Mouse (Mus musculus): ENCODE results near the gene Cep135. TPM values are rescaled to one million over a fixed set of nuclear protein-coding genes. Genes with fewer than 3 reads are reported as not detected.
A peak's percentile ranks its signal among the peaks of the same experiment; 100 is the strongest.

Gene Cep135
- 1 to 10 TPM; 5.8 to 5.9 TPM for total RNA-seq (2021)
- long read RNA-seq, experiment 1, partial matches to known transcripts, result 1 of 1 reads
- long read RNA-seq, experiment 1, other reads (novel, unspliced or antisense), result 0 of 1 reads
- long read RNA-seq, experiment 2, partial matches to known transcripts, result 2 of 2 reads
- long read RNA-seq, experiment 2, other reads (novel, unspliced or antisense), result 0 of 2 reads

DNA sequence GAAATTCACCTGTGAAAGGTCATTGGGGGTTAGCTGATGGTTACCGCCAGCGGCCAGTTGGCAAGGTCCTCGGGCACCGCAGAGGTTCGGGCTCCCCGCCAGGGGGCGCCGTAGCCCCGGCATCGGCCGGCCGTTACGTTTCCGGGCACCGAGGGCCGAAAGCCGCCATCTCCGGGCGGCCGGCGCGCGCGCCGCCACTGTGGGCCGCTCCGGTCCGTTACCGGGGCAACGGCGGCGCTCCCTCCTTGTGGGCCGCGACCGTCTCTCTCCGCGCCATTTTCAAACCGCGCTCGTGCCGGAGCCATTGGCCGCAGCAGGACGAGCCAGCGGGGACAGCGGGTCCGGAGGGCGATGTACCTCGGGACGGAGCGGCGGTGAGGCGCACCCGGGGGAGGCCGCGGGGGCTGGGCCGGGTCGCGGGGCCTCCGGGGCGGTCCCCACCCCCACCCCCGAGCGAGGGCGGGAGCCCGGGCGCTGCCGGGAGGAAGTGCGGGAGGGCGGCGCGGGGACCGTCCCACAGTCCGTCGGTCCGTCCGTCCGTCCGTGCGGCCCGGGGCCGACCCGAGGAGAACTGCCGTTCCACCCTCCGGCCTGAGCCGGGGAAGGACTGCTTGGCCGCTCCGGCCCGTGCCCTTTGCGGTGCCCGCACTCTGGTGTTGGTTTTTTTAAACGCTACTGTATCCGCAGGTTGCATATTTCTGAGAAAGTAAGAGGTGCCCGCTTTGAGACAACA, at the start of gene Cep135:
TSS of gene Cep135 (plus strand) at position 148 of the 733 bp plus-strand sequence.
- peak; percentile 82 to 87 for DNase-seq (ENCODE audit: low spot score in 2 of 2)
- intact Hi-C loops (cut with DNase I), result loop anchor here (5.0 kb wide), 2 partner anchors 69 to 264 kb away; partner anchors contain the start of gene C530008M17Rik

DNA sequence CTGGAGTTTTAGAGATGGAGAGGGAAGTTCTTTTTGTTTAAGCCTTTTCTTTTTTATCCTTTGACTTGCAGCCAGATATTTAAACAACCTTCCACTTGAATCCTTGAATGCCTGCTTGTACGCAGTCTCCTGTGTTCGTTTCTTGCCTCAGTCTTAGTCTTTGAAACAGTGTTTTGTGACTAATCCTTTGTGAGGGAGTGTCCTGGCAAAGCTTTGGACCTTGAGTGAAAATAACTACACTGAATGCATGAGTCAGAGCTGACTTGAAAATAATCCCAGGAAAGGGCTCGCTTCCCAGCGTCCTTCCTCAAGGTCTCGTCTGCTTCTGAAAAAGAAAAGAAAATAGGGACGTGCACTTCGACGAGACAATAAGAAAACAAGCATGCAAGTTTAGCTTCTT, 48.3 kb upstream of the Cep135 start:
- intact Hi-C loops (cut with DNase I), result loop anchor here (10.0 kb wide), 1 partner anchor 675 kb away; no protein-coding TSS in a partner anchor
- peak; percentile 41 to 57 for DNase-seq (ENCODE audit: low spot score in 2 of 2)

DNA sequence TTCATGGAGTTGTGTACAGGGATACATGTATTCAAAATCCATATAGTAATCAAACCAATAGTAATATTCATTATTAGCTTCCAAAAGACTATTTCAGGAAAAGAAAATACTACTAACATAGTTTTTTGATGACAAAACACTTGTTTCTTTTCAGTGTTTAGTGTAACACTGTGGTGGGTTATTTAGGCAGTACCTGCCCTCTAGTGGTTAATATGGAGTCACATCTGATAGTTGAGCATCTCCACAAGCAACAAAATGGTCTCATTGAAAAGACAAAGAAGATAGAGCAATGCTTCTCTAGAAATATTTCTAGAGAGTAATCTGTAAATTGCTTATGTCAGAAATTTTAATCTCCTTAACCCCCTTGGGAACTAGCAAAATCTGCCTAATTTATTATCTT, 47.7 kb upstream of the Cep135 start:
- intact Hi-C loops (cut with DNase I), result loop anchor here (10.0 kb wide), 1 partner anchor 676 kb away; no protein-coding TSS in a partner anchor
- DNase-seq (ENCODE audit: low spot score in 2 of 2), result peak in 1 of 2 experiments; percentile 35

DNA sequence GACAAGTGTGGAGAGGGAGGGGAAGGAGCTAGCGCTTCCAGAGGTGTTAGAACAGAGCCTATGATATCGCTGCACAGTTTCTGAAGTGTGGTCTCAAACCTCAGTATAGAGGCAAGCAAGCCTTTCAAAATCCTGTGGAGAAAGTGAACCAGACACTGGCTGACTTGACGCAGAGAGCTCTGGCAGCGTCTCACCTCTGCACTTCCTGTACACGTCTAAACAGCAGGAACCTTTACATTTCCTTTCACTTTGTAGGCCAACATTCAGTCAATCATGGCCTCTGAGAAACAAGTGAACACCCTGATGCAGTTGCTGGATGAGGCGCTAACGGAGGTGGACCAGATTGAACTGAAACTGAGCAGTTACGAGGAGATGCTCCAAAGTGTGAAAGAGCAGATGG, 45.3 kb upstream of the Cep135 start:
- DNase-seq (ENCODE audit: low spot score in 2 of 2), result no peak
- intact Hi-C loops (cut with DNase I), result loop anchor here (10.0 kb wide), 1 partner anchor 678 kb away; no protein-coding TSS in a partner anchor

DNA sequence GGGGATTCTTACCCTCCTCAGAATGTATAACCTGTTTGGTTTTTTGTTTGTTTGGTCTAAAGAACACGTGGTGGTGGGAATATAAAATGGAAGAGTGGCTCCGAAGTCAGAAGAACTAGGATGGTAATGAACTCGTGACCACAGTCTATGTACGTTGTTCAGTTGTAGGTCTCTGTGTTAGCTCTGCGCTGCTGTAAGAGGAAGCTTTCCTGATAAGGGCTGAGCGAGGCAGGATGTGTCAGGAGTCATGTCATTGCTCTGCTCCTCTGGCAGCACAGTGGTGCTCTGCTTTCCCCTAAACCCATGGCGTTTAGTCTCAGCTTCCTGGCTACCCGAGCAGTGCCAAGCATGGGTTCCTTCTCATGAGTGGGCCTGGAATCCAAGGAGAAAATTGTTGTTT, 38.1 kb upstream of the Cep135 start:
- intact Hi-C loops (cut with DNase I), result no loop called here
- DNase-seq (ENCODE audit: low spot score in 2 of 2), result no peak

DNA sequence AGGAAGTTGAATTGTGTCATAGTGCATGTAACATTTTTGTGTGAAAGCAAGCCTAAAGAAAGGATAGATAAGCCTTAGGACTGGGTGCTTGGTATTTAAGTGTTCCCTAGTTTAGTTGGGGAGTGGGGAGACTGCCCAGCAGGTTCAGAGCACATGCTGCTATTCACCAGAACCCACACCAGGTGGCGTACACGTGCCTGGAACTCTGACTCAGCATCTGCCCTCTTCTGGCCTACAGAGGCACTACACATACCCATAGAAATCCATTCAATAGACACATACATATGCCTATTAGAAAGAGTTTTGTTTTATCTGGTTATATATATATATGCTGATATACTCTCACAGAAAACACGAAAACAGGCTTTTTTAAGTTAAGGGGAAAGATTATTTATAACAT, 23.2 kb upstream of the Cep135 start:
- peak; percentile 72 to 82 for DNase-seq (ENCODE audit: low spot score in 2 of 2)
- intact Hi-C loops (cut with DNase I), result no loop called here

DNA sequence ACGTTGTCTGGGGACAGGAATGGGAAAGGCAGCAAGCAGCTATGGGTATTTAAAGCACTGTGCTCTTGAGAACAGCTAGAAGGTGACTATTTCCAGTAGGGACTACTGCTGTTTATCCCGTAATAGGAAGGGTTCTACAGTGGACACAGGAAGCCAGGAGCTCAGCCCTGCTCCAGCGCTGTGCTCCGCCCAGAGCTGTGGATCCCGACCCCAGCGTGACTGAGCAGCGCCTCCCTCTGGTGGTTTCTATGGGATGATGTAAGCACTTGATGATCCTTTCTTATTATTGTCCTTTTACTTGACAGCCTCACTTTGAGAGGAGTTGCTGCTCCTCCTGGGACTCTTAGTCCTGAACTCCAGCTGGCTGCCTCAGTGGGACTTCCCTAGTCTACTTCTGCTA, 14.2 kb upstream of the Cep135 start:
- DNase-seq (ENCODE audit: low spot score in 2 of 2), result no peak
- intact Hi-C loops (cut with DNase I), result no loop called here

DNA sequence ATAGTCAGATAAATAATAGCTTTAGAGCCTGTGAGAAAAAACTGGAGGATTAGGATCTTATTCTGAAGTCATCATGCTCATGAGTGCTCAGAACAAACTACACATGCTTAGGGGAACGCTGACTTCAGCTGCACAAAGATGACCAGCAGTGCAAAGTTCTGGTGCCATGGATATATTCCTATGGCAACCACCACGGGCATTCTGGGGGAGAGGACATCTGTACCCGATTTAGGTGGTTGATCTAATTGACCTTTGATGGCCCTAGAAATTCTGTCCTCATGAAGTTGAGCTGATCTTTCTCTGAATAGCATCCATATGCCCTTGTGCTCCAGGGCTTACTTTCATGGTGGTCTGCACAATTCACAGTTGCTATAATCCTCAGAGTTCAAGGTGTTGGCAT, 11.5 kb upstream of the Cep135 start:
- intact Hi-C loops (cut with DNase I), result no loop called here

DNA sequence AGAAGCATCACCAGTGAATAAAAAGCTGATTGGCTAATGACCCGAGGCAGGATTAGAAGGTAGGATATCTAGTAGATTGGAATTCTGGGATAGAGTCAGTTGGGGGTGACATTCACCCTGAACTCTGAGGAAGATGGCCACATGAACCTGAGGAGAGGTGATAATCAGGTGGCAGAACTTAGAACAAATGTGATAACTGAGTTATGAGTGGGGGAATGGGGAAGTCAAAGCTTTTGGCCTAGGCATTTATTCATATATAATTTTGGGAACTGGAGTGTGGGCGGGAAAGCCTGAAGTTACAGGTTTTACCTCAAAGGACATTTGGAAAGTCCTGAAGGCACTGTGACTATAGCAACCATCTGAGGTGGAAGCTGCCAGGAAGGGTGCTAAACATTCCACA, 3.1 kb upstream of the Cep135 start:
- DNase-seq (ENCODE audit: low spot score in 2 of 2), result no peak
- intact Hi-C loops (cut with DNase I), result loop anchor here (5.0 kb wide), 2 partner anchors 72 to 267 kb away; partner anchors contain the start of gene C530008M17Rik

More for the DNA sequence above, 11.5 kb upstream of the Cep135 start:
- DNase-seq (ENCODE audit: low spot score in 2 of 2), result no peak

- no peak for DNase-seq (ENCODE audit: low spot score in 2 of 2)
- intact Hi-C loops (cut with DNase I), result loop anchor here (5.0 kb wide), 2 partner anchors 68 to 263 kb away; partner anchors contain the start of gene C530008M17Rik
Measured at GRCm38 (mm10) chr5:76589311-76589710, 813 bp downstream of the Cep135 start.

DNA sequence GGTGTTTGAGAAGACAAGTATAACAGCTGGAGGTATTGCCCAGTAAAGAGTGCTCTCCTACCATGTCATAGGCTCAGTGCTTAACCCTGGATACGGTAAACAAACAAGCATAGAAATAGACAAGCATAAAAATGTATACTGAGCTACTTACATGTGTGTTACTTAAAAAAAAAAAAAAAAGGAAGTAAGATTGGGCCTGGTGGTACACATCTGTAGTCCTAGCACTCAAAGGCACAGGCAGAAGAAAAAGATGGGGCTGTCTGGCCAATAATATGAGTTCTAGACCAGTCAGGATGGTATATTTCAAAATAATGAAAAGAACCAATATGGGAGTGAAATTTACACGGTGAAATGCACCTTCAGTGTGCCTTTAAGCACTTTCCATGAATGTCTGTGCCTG, 1.5 kb downstream of the Cep135 start:
- DNase-seq (ENCODE audit: low spot score in 2 of 2), result no peak
- intact Hi-C loops (cut with DNase I), result no loop called here

GRCm38 (mm10) chr5:76591885-76592284, 3.4 kb downstream of the Cep135 start:
- intact Hi-C loops (cut with DNase I), result no loop called here
- DNase-seq (ENCODE audit: low spot score in 2 of 2), result no peak

GRCm38 (mm10) chr5:76609702-76610370, 21.3 kb downstream of the Cep135 start:
- intact Hi-C loops (cut with DNase I), result no loop called here
- DNase-seq (ENCODE audit: low spot score in 2 of 2), result no peak

DNA sequence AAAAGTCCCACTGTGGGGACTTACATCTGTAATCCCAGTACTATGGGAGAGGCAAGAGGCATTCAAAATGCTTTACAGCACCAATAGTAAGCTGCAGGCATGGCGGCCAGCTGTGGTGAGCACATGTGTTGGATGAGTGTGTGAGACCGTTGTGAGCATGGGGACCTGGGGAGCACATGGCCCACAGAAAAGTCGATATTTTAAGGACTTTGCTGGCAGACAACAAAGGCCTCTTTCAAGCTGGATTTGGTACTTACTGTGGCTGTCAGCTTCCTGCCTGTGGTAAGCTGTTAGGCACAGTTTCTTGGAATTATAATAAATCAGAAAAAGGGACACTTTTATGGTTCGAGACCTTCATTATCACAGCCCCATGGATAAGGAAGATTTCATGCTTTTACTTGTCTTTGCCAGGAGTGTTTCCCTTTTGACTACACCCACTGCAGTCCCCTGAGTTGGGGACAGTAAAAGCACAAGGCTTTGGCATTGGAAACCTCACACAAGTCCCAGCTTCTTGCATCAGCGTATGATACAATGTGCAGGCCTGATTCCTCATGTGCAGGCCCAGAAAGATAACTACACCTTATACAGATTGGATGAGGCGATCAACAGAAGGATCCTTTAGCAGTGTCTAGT, 24.5 kb downstream of the Cep135 start:
- DNase-seq (ENCODE audit: low spot score in 2 of 2), result no peak
- intact Hi-C loops (cut with DNase I), result no loop called here

- DNase-seq (ENCODE audit: low spot score in 2 of 2), result peak in 1 of 2 experiments; percentile 26
- intact Hi-C loops (cut with DNase I), result no loop called here
Measured at GRCm38 (mm10) chr5:76615276-76615675, 26.8 kb downstream of the Cep135 start.

GRCm38 (mm10) chr5:76616196-76616747, 27.8 kb downstream of the Cep135 start:
- intact Hi-C loops (cut with DNase I), result no loop called here
- DNase-seq (ENCODE audit: low spot score in 2 of 2), result no peak

DNA sequence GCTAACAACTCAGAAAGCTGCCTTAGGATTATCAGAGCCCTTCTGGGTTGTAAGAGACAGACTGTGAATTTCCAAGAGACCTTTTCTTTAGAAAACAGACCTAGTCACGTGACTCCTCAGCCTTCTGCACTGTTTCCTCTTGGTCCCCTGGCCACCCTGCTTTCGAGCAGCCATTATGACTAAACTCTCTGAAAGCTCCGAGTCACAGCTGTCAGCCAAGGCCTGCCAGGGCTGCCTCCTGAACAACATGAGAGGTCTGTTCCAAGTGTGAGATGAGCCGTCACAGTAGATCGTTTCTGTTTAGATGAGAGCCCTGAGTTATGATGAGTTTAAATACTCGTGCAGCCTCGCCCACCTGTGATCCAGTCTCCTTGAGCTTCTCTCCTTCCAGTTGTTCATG, 30.3 kb downstream of the Cep135 start:
- intact Hi-C loops (cut with DNase I), result no loop called here
- DNase-seq (ENCODE audit: low spot score in 2 of 2), result no peak

DNA sequence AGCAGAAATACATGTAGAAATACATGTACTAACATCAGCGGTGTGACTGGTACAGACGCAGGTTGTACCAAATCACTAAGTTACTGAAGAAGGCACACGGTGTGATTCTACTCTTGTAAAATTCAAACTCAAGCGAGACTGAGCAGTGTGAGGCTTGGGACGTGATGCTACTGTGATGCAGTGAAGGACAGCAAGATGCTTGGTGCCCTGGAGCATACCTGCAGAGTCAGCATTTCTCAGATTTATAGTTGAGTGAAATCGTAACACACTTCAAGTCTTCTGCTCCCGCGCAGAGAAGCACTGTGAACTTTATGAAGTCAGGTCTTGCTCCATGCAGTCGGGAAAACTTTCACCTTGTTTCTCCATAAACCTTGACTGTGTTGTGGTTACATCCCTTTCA, 35.3 kb downstream of the Cep135 start:
- DNase-seq (ENCODE audit: low spot score in 2 of 2), result no peak
- intact Hi-C loops (cut with DNase I), result no loop called here

DNA sequence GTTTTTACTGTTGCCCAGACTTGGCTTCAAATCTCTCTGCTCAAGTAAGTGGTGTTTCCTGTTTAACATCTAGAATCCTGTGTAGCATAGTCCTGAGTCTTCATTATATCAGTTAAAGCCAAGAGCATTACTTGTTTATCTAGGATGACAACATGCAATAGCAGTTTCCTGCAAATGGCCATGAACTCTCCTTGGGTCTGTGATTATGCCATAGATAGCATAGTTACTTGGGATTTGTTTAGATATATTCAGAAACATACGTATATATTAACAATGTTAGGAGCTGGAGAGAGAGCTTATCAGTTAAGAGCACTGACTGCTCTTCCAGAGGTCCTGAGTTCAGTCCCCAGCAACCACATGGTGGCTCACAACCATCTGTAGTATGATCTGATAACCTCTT, 39.3 kb downstream of the Cep135 start:
- DNase-seq (ENCODE audit: low spot score in 2 of 2), result no peak
- intact Hi-C loops (cut with DNase I), result no loop called here

- DNase-seq (ENCODE audit: low spot score in 2 of 2), result no peak
- intact Hi-C loops (cut with DNase I), result no loop called here
Measured at GRCm38 (mm10) chr5:76634012-76634411, 45.5 kb downstream of the Cep135 start.
